Mouse (Mus musculus) ES-E14 (cell line): Measurements from ENCODE around the gene Mybbp1a. TPM values are rescaled to one million over a fixed set of nuclear protein-coding genes. Genes with fewer than 3 reads are reported as not detected.

Experiments used
- DNase-seq: peaks from one replicate; pipeline ENCODE4 v3.0.0-alpha.2; 2013; ENCODE audit warnings: low read depth, low spot score
- H3K27ac ChIP-seq: 2 replicates; pipeline ENCODE4 v1.5.1; 2012; ENCODE audit warnings: low read depth, mild to moderate bottlenecking, low read length, moderate library complexity, mixed read lengths; ENCODE audit not compliant: poor library complexity, insufficient read depth, severe bottlenecking
- H3K36me3 ChIP-seq: 2 replicates; pipeline ENCODE4 v1.6.1; 2012; ENCODE audit warnings: mild to moderate bottlenecking, low read length, moderate library complexity, mixed read lengths; ENCODE audit not compliant: control insufficient read depth, poor library complexity, insufficient read depth, severe bottlenecking
- H3K4me1 ChIP-seq, 2 experiments: fragments of 150-350 bp in 1 of 2; sonication (generic) in 1 of 2; 2 replicates each; pipeline ENCODE4 v1.6.1; 2012; ENCODE audit warnings: low read length in 2 of 2, mild to moderate bottlenecking in 1 of 2, mixed read lengths in 1 of 2; ENCODE audit not compliant: control insufficient read depth in 2 of 2, insufficient read depth in 2 of 2, poor library complexity in 1 of 2
- H3K4me3 ChIP-seq, 2 experiments: fragments of 150-350 bp in 1 of 2; sonication (generic) in 1 of 2; 2 replicates each; pipeline ENCODE4 v1.5.1; 2012; ENCODE audit warnings: low read length in 2 of 2, low read depth in 1 of 2, mild to moderate bottlenecking in 1 of 2, mixed read lengths in 1 of 2; ENCODE audit not compliant: insufficient read depth in 1 of 2, poor library complexity in 1 of 2, severe bottlenecking in 1 of 2
- H3K9ac ChIP-seq: 2 replicates; pipeline ENCODE4 v1.6.1; 2012; ENCODE audit warnings: low read depth, mild to moderate bottlenecking, low read length, mixed read lengths; ENCODE audit not compliant: poor library complexity, insufficient read depth, severe bottlenecking
- H3K9me3 ChIP-seq: fragments of 150-350 bp; sonication (generic); 2 replicates; pipeline ENCODE4 v1.6.1; 2012; ENCODE audit warnings: low read depth, mild to moderate bottlenecking, low read length; ENCODE audit not compliant: control insufficient read depth, insufficient read depth
- CHD2 ChIP-seq: IDR thresholded peaks from 2 replicates; pipeline ENCODE4 v1.6.1; 2014; ENCODE audit warnings: mild to moderate bottlenecking, low read depth, low read length, inconsistent platforms
- HCFC1 ChIP-seq: IDR thresholded peaks from 2 replicates; pipeline ENCODE4 v1.6.1; 2012; ENCODE audit warnings: low read length, inconsistent platforms, borderline replicate concordance; ENCODE audit not compliant: insufficient read depth
- MAFK ChIP-seq: IDR thresholded peaks from 2 replicates; pipeline ENCODE4 v1.6.1; 2014; ENCODE audit warnings: mild to moderate bottlenecking, low read depth, low read length, inconsistent platforms; ENCODE audit not compliant: insufficient read depth
- ZC3H11A ChIP-seq: IDR thresholded peaks from 2 replicates; pipeline ENCODE4 v1.6.1; 2012; ENCODE audit warnings: low read depth, mild to moderate bottlenecking, inconsistent platforms, low read length, borderline replicate concordance
- ZNF384 ChIP-seq: IDR thresholded peaks from 2 replicates; pipeline ENCODE4 v1.6.1; 2012; ENCODE audit warnings: low read depth, low read length, inconsistent platforms
- in situ Hi-C, 2 experiments: fragments of 600-800 bp; cut with MboI; formaldehyde crosslinking; loops; one replicate each; pipeline ENCODE4 v1.15.1; 2025; ENCODE audit warnings: low sequenced_read_pairs in 2 of 2, inconsistent platforms in 1 of 2; ENCODE audit not compliant: unreplicated experiment in 2 of 2
- total RNA-seq: library from RNA; depleted of rRNA; stranded (reverse); fragments of 300-350 nt; gene quantifications from 2 replicates; pipeline ENCODE4 v1.2.3, GENCODE M21; 2012

Mybbp1a gene
- total RNA-seq, 1 experiment = 278 TPM

- Histone ChIP-seq H3K4me1 (peaks cover 2 to 12% of the 10 kb centered on the region in 2 experiments; a peak in 2 of 4 replicates), H3K9me3 (no peaks in the 10 kb centered on the region), H3K27ac (no peak overlapping the region), H3K9ac (no peak overlapping the region), H3K36me3 (no peaks in the 10 kb centered on the region; the same call in 1 of the 2 replicates), H3K4me3 (no peak overlapping the region)
- TF ChIP-seq ZNF384 (no peak), CHD2 (no peak), ZC3H11A (no peak), HCFC1 (no peak), MAFK (no peak)
- in situ Hi-C loops = no loop called here
- DNase-seq = no peak
Observed at GRCm38 (mm10) chr11:72458502-72458901, 17.3 kb downstream of the Mybbp1a start.

DNA sequence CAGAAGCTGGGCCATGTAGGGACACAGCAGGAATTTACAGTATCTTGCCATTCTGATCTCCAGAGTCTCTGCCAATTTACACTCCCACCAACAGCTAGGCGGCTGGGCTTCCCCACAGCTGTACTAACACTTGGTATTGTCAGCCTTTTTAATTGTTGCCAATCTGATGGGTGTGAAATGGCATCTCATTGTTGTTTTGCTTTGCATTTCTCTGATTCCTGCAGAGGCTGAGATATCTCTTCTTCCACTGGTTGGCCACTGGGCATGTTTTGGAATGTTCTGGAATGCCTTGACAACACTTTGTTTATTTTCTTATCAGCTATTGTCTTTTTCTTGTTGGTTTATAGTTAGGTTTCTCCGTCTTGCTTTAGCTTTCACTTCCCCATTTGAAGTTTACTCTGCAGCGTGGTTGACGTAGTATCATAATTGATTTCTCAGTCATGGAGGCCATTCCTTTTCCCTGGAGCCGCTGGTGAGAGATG is 20.4 kb downstream of the Mybbp1a start:
- no peak overlapping the region for H3K27ac ChIP-seq
- H3K9me3 ChIP-seq = no peaks in the 10 kb centered on the region
- in situ Hi-C loops = no loop called here
- no peak for DNase-seq
- H3K36me3 ChIP-seq = no peaks in the 10 kb centered on the region
- peaks cover 0 to 3% of the 10 kb centered on the region in 2 experiments; a peak in 1 of 4 replicates for H3K4me1 ChIP-seq
- TF ChIP-seq MAFK = no peak
- H3K9ac ChIP-seq = no peak overlapping the region
- no peak overlapping the region for H3K4me3 ChIP-seq

DNA sequence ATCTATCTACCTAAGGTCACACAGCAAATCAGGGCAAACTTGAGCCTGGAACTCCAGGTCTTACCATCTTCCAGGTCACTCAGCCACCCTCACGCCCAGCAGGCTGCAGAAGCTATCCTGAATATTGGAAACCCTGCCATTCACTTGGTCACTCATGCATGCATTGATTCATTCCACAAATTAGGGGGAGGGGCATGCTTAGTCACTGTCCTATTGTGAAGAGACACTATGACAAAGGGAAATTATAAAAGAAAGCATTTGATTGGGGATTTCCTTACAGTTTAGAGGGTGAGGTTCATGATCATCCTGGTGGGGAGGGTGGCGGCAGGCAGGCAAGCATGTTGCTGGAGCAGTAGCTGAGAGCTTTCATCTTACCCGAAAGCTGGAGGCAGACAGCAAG is 23.7 kb downstream of the Mybbp1a start:
- Histone ChIP-seq H3K9me3 (no peaks in the 10 kb centered on the region), H3K4me3 (no peak overlapping the region), H3K36me3 (no peaks in the 10 kb centered on the region), H3K9ac (no peak overlapping the region), H3K27ac (no peak overlapping the region), H3K4me1 (peaks cover 0 to 2% of the 10 kb centered on the region in 2 experiments; a peak in 1 of 4 replicates)
- in situ Hi-C loops = no loop called here
- no peak for DNase-seq
- no peak for TF ChIP-seq MAFK
- no peak for TF ChIP-seq ZC3H11A
- no peak for TF ChIP-seq ZNF384
- no peak for TF ChIP-seq CHD2
- TF ChIP-seq HCFC1 = no peak

GRCm38 (mm10) chr11:72465978-72466693 is 25.0 kb downstream of the Mybbp1a start:
- H3K27ac ChIP-seq = no peak overlapping the region
- DNase-seq = no peak
- peaks cover 0 to 2% of the 10 kb centered on the region in 2 experiments; a peak in 1 of 4 replicates for H3K4me1 ChIP-seq
- H3K36me3 ChIP-seq = no peaks in the 10 kb centered on the region
- in situ Hi-C loops = no loop called here
- H3K9me3 ChIP-seq = no peaks in the 10 kb centered on the region
- no peak for TF ChIP-seq ZNF384
- no peak for TF ChIP-seq MAFK
- TF ChIP-seq ZC3H11A = no peak
- TF ChIP-seq HCFC1 = no peak
- TF ChIP-seq CHD2 = no peak
- H3K4me3 ChIP-seq = no peak overlapping the region
- no peak overlapping the region for H3K9ac ChIP-seq
